Mouse (Mus musculus) macrophage (primary cell): Measurements from ENCODE around the gene Ifna16. TPM values are rescaled to one million over a fixed set of nuclear protein-coding genes. Genes with fewer than 3 reads are reported as not detected.

Experiments used
- H3K27ac ChIP-seq: fragments of 350-480 bp; formaldehyde crosslinking; 2 replicates; pipeline ENCODE4 v1.9.0; 2021
- H3K36me3 ChIP-seq: fragments of 350-480 bp; formaldehyde crosslinking; 2 replicates; pipeline ENCODE4 v1.9.0; 2021; ENCODE audit errors: inconsistent target
- H3K4me3 ChIP-seq: fragments of 350-480 bp; formaldehyde crosslinking; 2 replicates; pipeline ENCODE4 v1.9.0; 2021; ENCODE audit errors: inconsistent target
- H3K79me2 ChIP-seq: fragments of 350-480 bp; formaldehyde crosslinking; 2 replicates; pipeline ENCODE4 v1.9.0; 2021; ENCODE audit errors: inconsistent target
- WGBS: methylation state at CpG from one replicate; pipeline ENCODE4 v1.1.7; 2026; ENCODE audit warnings: inconsistent platforms; ENCODE audit not compliant: missing documents; 5-methylcytosine and 5-hydroxymethylcytosine counted together
- polyA plus RNA-seq: library from polyadenylated mRNA; stranded (reverse); fragments of 250-400 nt; gene quantifications from 3 replicates; pipeline ENCODE4 v1.2.4, GENCODE M21; 2018; ENCODE audit warnings: inconsistent platforms
- total RNA-seq, 78 experiments: library from RNA; depleted of rRNA; stranded (reverse); fragments of 250-400 nt; gene quantifications; 1 replicate in 9 of 78; 2 replicates in 24 of 78; 3 replicates in 43 of 78; 4 replicates in 2 of 78; pipeline ENCODE4 v1.2.4; 2018; ENCODE audit warnings: inconsistent platforms in 56 of 78

The Ifna16 gene
- total RNA-seq (2018; cell fraction: chromatin; rRNA removed) = not detected
- not detected for total RNA-seq (2018; cell fraction: cytosol; rRNA removed)
- total RNA-seq (2018; cell fraction: nucleus; rRNA removed) = not detected
- not detected in 3 replicates for polyA plus RNA-seq

DNA sequence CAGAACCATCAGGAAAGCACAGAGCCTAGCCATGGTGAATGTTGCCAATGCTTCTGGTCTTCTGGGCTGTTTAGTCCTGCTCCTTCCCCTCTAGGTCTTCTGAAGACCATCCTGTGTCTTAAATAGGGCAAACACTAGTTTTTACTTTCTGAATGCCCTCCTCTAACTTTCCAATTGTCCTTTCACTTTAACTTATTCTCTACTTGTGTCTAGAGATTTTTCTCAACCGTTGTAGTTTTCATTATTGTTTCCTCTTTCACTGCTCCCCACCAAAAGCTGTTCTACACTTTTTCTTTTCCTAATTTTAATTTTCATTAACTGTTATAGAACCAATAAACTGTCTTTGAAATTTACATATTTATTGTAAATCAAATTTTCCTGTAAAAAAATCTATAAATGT is at the start of gene Ifna16:
Gene Ifna16 (minus strand): TSS at position 101 of the 400 bp plus-strand sequence.
- Histone ChIP-seq H3K36me3 (no peaks in the 10 kb centered on the region), H3K79me2 (no peaks in the 10 kb centered on the region), H3K4me3 (no peak within 1 kb of the TSS), H3K27ac (no peak within 1 kb of the TSS)
- WGBS = 14% methylated on average over 1 of the region's 1 CpGs

- WGBS = 83% methylated on average over 8 of the region's 8 CpGs
- no peak overlapping the region for H3K4me3 ChIP-seq
- H3K36me3 ChIP-seq = peaks cover 5% of the 10 kb centered on the region; the same call in 1 of the 2 replicates
- no peak overlapping the region for H3K27ac ChIP-seq
- peaks cover 35% of the 10 kb centered on the region for H3K79me2 ChIP-seq
These were observed 46.9 kb upstream of the Ifna16 start for GRCm38 (mm10) chr4:88723497-88724090.

DNA sequence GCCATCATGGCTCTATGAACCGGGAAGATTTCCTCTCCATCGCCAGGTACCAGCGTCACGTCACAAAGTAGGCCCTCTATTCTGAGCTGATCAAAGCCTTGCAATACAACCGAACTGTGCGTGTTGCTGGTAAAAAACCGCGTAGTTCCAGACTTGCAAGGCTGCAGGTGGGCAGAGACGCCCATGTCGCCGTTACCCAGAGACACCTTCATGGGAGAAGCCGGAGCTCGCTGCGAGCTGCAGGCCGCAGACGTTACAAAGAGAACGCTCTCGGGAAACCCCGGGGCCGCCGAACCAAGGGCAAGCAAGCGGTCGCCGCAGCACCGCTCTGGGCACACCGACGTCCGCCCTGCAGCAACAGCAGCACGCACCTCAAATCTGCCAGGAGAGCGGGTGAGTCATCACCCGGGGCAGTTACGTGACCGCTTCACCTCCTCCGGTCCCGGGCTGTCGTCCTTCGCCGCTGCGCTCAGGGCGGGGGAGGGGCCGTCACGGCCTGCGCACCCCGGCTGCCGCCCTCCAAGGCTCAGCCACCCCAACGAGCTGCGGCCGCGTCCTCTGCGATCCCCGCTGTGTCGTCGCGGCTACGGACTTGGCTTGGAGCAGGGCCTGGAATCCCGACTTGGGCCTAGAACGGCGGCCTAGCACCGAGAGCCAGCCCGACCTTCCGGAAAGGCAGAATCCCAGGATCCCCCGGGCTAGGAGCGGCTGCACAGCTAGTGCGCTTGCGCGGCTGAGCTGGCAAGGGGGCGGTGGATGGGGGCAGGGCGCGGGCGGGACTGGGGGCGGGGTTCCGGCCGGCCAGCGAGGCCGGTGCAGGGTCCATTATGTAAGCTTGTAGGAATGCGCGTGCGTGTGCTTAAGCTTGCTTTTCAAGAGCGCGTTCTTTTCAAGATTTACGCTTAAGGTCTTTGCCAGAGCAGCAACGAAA is 45.3 kb upstream of the Ifna16 start, which contains the start of the genes Gm26566 and Klhl9:
Gene Gm26566 (plus strand): TSS at position 15 of the 931 bp plus-strand sequence.
Gene Klhl9 (minus strand): TSS at position 675 of the 931 bp plus-strand sequence.
- Histone ChIP-seq H3K36me3 (peaks cover 5% of the 10 kb centered on the region; the same call in 1 of the 2 replicates), H3K27ac (peak within 1 kb of the TSS; percentile 57), H3K79me2 (peaks cover 50% of the 10 kb centered on the region), H3K4me3 (peak within 1 kb of the TSS; percentile 83)
- under 1% methylated on average over 82 of the region's 82 CpGs for WGBS

DNA sequence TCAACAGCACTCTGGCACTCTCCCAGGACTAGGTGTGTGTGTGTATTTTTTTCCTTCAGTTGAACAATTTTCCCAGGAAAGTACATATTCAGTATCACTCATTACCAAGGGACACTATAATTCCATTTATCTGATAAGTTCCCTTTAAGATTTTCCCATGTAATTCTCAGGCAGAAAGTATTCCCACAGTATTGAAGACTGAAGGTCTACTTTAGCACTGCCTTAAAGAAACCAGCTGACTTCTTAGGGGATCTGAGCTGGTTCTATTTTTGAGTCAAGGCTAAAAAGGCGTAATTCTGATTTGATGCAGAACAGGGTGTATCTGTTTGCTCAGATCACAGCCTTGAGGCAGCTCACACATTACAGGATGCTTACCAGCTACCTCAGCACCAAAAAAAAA is 42.0 kb upstream of the Ifna16 start:
- H3K27ac ChIP-seq = no peak overlapping the region
- 38% methylated on average over 1 of the region's 1 CpGs for WGBS
- peak overlapping the region; percentile 83; the same call in 1 of the 2 replicates for H3K4me3 ChIP-seq
- H3K36me3 ChIP-seq = peaks cover 5% of the 10 kb centered on the region; the same call in 1 of the 2 replicates
- H3K79me2 ChIP-seq = peaks cover 75% of the 10 kb centered on the region

GRCm38 (mm10) chr4:88715059-88715458 is 38.3 kb upstream of the Ifna16 start:
- Histone ChIP-seq H3K79me2 (peaks cover 67% of the 10 kb centered on the region), H3K36me3 (no peaks in the 10 kb centered on the region; the same call in 1 of the 2 replicates), H3K27ac (peak overlapping the region; percentile 59), H3K4me3 (no peak overlapping the region)

- WGBS = 17% methylated on average over 1 of the region's 1 CpGs
- H3K79me2 ChIP-seq = peaks cover 60% of the 10 kb centered on the region
These were observed 37.6 kb upstream of the Ifna16 start for GRCm38 (mm10) chr4:88714281-88714680.

GRCm38 (mm10) chr4:88707128-88707826 is 30.6 kb upstream of the Ifna16 start:
- Histone ChIP-seq H3K27ac (peak overlapping the region; percentile 65), H3K79me2 (no peaks in the 10 kb centered on the region)
- WGBS = 42% methylated on average over 1 of the region's 1 CpGs

More at GRCm38 (mm10) chr4:88714281-88714680, 37.6 kb upstream of the Ifna16 start:
- Histone ChIP-seq H3K36me3 (no peaks in the 10 kb centered on the region; the same call in 1 of the 2 replicates), H3K27ac (peak overlapping the region; percentile 59), H3K4me3 (no peak overlapping the region)

GRCm38 (mm10) chr4:88705924-88706323 is 29.2 kb upstream of the Ifna16 start:
- peak overlapping the region; percentile 65 for H3K27ac ChIP-seq
- H3K4me3 ChIP-seq = no peak overlapping the region
- H3K79me2 ChIP-seq = no peaks in the 10 kb centered on the region
- 4% methylated on average over 3 of the region's 3 CpGs for WGBS
- no peaks in the 10 kb centered on the region for H3K36me3 ChIP-seq

More at GRCm38 (mm10) chr4:88707128-88707826, 30.6 kb upstream of the Ifna16 start:
- H3K4me3 ChIP-seq = no peak overlapping the region
- no peaks in the 10 kb centered on the region for H3K36me3 ChIP-seq

DNA sequence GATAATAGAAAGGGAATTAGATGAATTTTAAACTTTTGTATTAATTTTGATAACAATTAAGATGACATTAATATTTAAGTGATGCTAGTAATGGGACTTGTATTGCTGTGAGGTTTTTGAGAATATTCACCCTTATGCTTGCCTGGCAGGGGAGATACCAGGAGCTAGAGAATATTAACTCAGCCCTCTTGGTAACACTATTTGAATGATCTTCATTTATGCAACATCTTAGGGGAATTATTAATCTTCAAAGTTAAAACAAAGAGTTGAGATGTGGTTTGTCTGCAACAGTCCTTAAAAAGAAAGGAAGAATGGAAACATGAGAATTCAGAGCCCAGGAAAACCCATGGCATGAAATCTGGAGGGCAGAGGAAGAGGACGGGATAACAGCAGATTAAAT is 22.6 kb upstream of the Ifna16 start:
- H3K27ac ChIP-seq = peak overlapping the region; percentile 34; the same call in 1 of the 2 replicates
- H3K36me3 ChIP-seq = no peaks in the 10 kb centered on the region
- WGBS = 90% methylated on average over 1 of the region's 1 CpGs
- H3K4me3 ChIP-seq = no peak overlapping the region
- no peaks in the 10 kb centered on the region for H3K79me2 ChIP-seq

DNA sequence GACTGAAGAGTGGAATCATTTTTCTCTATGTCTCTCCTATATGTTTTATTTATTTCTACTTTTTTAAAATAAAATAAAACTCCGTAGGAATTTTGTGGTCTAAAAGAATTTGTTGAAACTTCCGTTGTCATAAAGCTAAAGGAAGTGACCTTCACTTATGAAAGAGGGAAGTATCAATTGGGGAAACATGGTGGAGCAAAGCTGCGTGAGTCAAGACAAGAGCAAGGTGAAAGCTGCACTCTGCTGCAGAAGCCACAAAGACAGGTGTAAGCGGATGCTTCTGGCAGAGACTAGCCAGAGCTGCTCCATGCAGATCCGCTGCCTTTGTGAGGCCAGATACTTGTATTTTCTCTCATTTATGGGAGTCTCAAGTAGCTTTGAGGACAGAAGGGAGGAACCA is 22.1 kb upstream of the Ifna16 start:
- WGBS = 20% methylated on average over 5 of the region's 5 CpGs
- Histone ChIP-seq H3K79me2 (no peaks in the 10 kb centered on the region), H3K27ac (peak overlapping the region; percentile 34), H3K36me3 (no peaks in the 10 kb centered on the region), H3K4me3 (no peak overlapping the region)

DNA sequence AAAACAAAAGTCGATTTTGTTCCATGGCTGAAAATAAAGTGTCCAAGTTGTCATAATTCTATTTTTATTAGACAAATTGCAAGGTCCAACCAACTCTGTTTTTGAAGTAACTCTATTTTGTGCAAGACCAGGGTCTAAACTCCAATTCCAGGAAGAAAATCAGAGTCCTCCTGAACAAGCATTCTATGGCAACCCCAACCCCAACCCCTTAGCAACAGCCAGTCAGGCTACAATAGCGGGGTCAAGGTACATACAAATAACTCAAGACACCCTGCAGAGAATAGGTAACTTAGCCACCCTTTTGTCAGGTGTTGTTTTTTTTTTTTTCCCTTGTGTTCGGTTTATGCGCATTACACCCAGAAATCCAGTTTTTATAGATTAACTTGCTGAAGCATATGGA is 21.0 kb upstream of the Ifna16 start:
- H3K4me3 ChIP-seq = no peak overlapping the region
- H3K79me2 ChIP-seq = no peaks in the 10 kb centered on the region
- no peak overlapping the region for H3K27ac ChIP-seq
- no peaks in the 10 kb centered on the region for H3K36me3 ChIP-seq
- 63% methylated on average over 3 of the region's 4 CpGs for WGBS

DNA sequence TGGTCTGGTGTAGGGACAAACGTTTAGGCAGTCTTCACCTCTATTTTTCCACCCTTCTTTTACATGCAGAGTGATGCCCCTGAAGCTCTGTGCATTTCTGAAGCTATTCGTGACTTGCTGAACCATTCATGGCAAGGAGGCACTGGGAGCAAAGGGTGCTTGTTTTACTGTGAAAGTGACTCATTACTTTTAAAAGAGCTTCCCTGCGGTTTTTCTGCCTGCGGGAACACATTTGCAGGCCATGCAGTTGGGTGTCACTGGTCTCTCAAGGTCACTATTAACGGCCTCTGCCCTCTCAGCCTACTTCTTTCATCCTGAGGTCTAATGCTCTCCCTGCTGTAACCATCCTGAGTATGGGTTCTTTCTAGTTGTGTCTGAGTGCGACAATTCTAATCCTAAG is 20.4 kb upstream of the Ifna16 start:
- 72% methylated on average over 6 of the region's 6 CpGs for WGBS
- H3K27ac ChIP-seq = no peak overlapping the region
- no peaks in the 10 kb centered on the region for H3K79me2 ChIP-seq
- H3K4me3 ChIP-seq = no peak overlapping the region
- no peaks in the 10 kb centered on the region for H3K36me3 ChIP-seq

GRCm38 (mm10) chr4:88696237-88696884 is 19.6 kb upstream of the Ifna16 start:
- 35% methylated on average over 3 of the region's 3 CpGs for whole genome bisulfite sequencing
- Histone ChIP-seq H3K79me2 (no peaks in the 10 kb centered on the region), H3K4me3 (no peak overlapping the region), H3K36me3 (no peaks in the 10 kb centered on the region), H3K27ac (no peak overlapping the region)

GRCm38 (mm10) chr4:88693392-88693791 is 16.7 kb upstream of the Ifna16 start:
- Histone ChIP-seq H3K36me3 (no peaks in the 10 kb centered on the region), H3K27ac (no peak overlapping the region), H3K4me3 (no peak overlapping the region), H3K79me2 (no peaks in the 10 kb centered on the region)
- WGBS = 5% methylated on average over 2 of the region's 2 CpGs
